Mouse (Mus musculus): ENCODE measurements around the gene Ndufb11. TPM values are rescaled to one million over a fixed set of nuclear protein-coding genes. Genes with fewer than 3 reads are reported as not detected.

The Ndufb11 gene
- polyA plus RNA-seq, 1 experiment = 138 TPM

DNA sequence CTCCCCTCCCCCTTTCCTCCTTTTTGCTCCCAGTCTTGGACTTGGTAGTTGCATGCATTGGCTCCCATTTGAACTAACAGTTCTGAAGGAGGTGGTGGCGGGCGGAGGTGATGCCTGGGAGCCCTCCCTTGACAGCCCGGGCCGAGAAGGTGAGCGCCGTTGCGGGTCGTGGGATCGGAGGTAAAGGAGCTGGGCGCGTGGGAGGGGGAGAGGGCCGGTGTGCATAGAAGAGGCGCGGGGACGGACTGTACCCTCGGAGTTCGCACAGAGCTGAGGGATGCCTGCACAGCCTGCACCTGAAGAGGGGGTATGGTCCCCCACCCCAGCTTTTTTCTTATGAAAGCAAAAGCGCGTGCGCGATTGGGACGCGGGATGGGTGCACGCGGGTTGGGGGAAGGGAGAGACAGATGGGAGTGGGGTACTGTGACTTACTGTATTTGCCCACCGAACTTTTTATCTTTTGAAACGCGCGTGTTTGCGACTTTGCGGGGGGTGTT is 532 bp upstream of the Ndufb11 start:
- peaks cover 2% of the 10 kb centered on the region; the same call in 1 of the 2 replicates for H3K4me1 ChIP-seq (ENCODE audit: control insufficient read depth, insufficient read depth, low read length)
- H3K27ac ChIP-seq (ENCODE audit: insufficient read depth, low read depth, low read length) = peak overlapping the region; percentile 86
- TF ChIP-seq POLR2A (IDR thresholded peaks at IDR 0.05; ENCODE audit: borderline replicate concordance, low read depth, low read length) = no peak
- TF ChIP-seq CTCF (IDR thresholded peaks at IDR 0.05; ENCODE audit: low read depth, low read length) = no peak
- H3K4me3 ChIP-seq (ENCODE audit: insufficient read depth, low read length) = peak overlapping the region; percentile 80

- Histone ChIP-seq H3K27ac (ENCODE audit: insufficient read depth, low read depth, low read length) (peak overlapping the region; percentile 86), H3K4me3 (ENCODE audit: insufficient read depth, low read length) (peak overlapping the region; percentile 80), H3K4me1 (ENCODE audit: control insufficient read depth, insufficient read depth, low read length) (peaks cover 2% of the 10 kb centered on the region; the same call in 1 of the 2 replicates)
- TF ChIP-seq POLR2A (IDR thresholded peaks at IDR 0.05; ENCODE audit: borderline replicate concordance, low read depth, low read length) = no peak
- no peak for TF ChIP-seq CTCF (IDR thresholded peaks at IDR 0.05; ENCODE audit: low read depth, low read length)
Observed at GRCm38 (mm10) chrX:20616861-20617175, 601 bp downstream of the Ndufb11 start.

DNA sequence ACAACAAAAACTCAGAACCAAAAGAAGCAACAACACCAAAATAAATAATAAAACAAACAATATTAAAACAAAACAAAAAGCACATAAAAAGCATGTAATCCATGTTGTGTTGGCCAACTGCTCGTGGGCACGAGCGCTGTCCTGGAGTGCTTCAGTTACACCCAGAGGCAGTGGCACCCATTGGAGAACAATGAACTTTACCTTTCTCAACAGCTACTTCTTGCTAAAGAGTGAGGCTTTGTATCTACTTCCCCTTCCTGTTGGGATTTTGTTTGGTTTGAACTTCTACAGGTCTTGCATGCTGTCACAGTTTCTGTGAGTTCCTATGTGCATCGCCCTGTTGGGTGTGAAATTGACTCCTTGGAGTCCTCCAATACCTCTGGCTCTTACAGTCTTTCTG is 8.9 kb downstream of the Ndufb11 start:
- H3K27ac ChIP-seq (ENCODE audit: insufficient read depth, low read depth, low read length) = no peak overlapping the region
- no peaks in the 10 kb centered on the region for H3K4me1 ChIP-seq (ENCODE audit: control insufficient read depth, insufficient read depth, low read length)
- no peak overlapping the region for H3K4me3 ChIP-seq (ENCODE audit: insufficient read depth, low read length)
- TF ChIP-seq CTCF (IDR thresholded peaks at IDR 0.05; ENCODE audit: low read depth, low read length) (no peak), POLR2A (IDR thresholded peaks at IDR 0.05; ENCODE audit: borderline replicate concordance, low read depth, low read length) (no peak)

- Histone ChIP-seq H3K27ac (ENCODE audit: insufficient read depth, low read depth, low read length) (no peak overlapping the region), H3K4me1 (ENCODE audit: control insufficient read depth, insufficient read depth, low read length) (no peaks in the 10 kb centered on the region), H3K4me3 (ENCODE audit: insufficient read depth, low read length) (no peak overlapping the region)
- TF ChIP-seq POLR2A (IDR thresholded peaks at IDR 0.05; ENCODE audit: borderline replicate concordance, low read depth, low read length) (no peak), CTCF (IDR thresholded peaks at IDR 0.05; ENCODE audit: low read depth, low read length) (no peak)
Observed at GRCm38 (mm10) chrX:20587968-20588367, 29.5 kb downstream of the Ndufb11 start.

GRCm38 (mm10) chrX:20573927-20574326 is 43.5 kb downstream of the Ndufb11 start:
- Histone ChIP-seq H3K4me1 (ENCODE audit: control insufficient read depth, insufficient read depth, low read length) (peaks cover 21% of the 10 kb centered on the region), H3K27ac (ENCODE audit: insufficient read depth, low read depth, low read length) (no peak overlapping the region), H3K4me3 (ENCODE audit: insufficient read depth, low read length) (no peak overlapping the region)
- no peak for TF ChIP-seq CTCF (IDR thresholded peaks at IDR 0.05; ENCODE audit: low read depth, low read length)
- no peak for TF ChIP-seq POLR2A (IDR thresholded peaks at IDR 0.05; ENCODE audit: borderline replicate concordance, low read depth, low read length)

DNA sequence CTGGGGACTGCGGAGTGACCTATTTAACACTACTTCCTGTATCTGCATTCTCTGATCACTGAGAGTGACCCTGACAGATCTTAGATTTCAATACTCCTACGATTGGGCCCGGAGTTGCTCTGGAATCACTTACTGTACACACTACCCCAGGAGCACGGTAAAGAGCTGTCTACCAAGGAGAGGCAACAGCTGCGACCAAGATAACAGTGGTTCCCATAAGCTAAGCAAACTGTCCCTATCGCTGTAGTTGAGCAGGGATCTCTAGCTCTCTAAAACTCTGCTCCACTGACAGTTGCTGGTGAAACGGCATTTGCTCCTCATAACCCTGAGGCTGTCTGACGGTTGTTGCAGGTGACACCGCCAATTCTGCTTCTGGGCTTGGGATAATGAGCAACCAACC is 44.7 kb downstream of the Ndufb11 start:
- TF ChIP-seq POLR2A (IDR thresholded peaks at IDR 0.05; ENCODE audit: borderline replicate concordance, low read depth, low read length) (no peak), CTCF (IDR thresholded peaks at IDR 0.05; ENCODE audit: low read depth, low read length) (no peak)
- no peak overlapping the region for H3K4me3 ChIP-seq (ENCODE audit: insufficient read depth, low read length)
- peaks cover 21% of the 10 kb centered on the region for H3K4me1 ChIP-seq (ENCODE audit: control insufficient read depth, insufficient read depth, low read length)
- peak overlapping the region; percentile 6; the same call in 1 of the 2 replicates for H3K27ac ChIP-seq (ENCODE audit: insufficient read depth, low read depth, low read length)

DNA sequence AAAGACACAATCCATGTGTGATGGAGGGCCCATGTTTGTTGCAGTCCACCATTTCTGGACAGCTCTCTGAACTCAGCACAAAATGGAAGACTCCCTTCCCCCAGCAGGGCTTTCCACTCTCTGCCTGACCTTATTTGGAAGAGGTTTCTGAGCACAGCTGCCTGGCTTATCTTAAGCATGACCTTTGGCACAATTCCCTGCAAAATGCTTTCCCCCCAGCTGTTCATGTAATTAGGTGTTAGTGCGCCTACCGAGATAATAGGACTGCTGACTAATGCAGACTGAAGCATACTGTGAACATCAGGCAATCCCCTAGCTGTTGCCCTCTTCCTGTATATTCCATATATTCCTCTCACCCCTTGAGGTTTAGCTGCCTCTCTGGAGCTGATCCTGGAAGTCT is 46.4 kb downstream of the Ndufb11 start:
- no peak overlapping the region for H3K27ac ChIP-seq (ENCODE audit: insufficient read depth, low read depth, low read length)
- TF ChIP-seq CTCF (IDR thresholded peaks at IDR 0.05; ENCODE audit: low read depth, low read length) = no peak
- TF ChIP-seq POLR2A (IDR thresholded peaks at IDR 0.05; ENCODE audit: borderline replicate concordance, low read depth, low read length) = no peak
- no peak overlapping the region for H3K4me3 ChIP-seq (ENCODE audit: insufficient read depth, low read length)
- H3K4me1 ChIP-seq (ENCODE audit: control insufficient read depth, insufficient read depth, low read length) = peaks cover 23% of the 10 kb centered on the region

Other genes with a start within 250 kb of the Ndufb11 start
- 2.5 and 2.7 TPM in 2 replicates for gene Jade3, start 191.9 kb downstream of the Ndufb11 start, polyA plus RNA-seq (2012; ENCODE audit: insufficient read depth, insufficient read length, missing spikeins)
- not detected in 2 replicates for gene Rgn, start 67.8 kb downstream of the Ndufb11 start, polyA plus RNA-seq (2012; ENCODE audit: insufficient read depth, insufficient read length, missing spikeins)
- 14.9 and 17.3 TPM in 2 replicates for gene Rbm10, start 116 bp downstream of the Ndufb11 start, polyA plus RNA-seq (2012; ENCODE audit: insufficient read depth, insufficient read length, missing spikeins)
- 160 and 168 TPM in 2 replicates for gene Uba1, start 40.7 kb upstream of the Ndufb11 start, polyA plus RNA-seq (2012; ENCODE audit: insufficient read depth, insufficient read length, missing spikeins)
- 56.1 and 57.6 TPM in 2 replicates for gene Cdk16, start 70.3 kb upstream of the Ndufb11 start, polyA plus RNA-seq (2012; ENCODE audit: insufficient read depth, insufficient read length, missing spikeins)
- 2.5 TPM in 2 replicates for gene Usp11, start 86.3 kb upstream of the Ndufb11 start, polyA plus RNA-seq (2012; ENCODE audit: insufficient read depth, insufficient read length, missing spikeins)
- gene Araf, start 180.2 kb upstream of the Ndufb11 start, polyA plus RNA-seq (2012; ENCODE audit: insufficient read depth, insufficient read length, missing spikeins) = 66.4 and 74.5 TPM in 2 replicates